Comparison of ENCODE assay signal across 10 mouse cellular contexts in the genomic region with DNA sequence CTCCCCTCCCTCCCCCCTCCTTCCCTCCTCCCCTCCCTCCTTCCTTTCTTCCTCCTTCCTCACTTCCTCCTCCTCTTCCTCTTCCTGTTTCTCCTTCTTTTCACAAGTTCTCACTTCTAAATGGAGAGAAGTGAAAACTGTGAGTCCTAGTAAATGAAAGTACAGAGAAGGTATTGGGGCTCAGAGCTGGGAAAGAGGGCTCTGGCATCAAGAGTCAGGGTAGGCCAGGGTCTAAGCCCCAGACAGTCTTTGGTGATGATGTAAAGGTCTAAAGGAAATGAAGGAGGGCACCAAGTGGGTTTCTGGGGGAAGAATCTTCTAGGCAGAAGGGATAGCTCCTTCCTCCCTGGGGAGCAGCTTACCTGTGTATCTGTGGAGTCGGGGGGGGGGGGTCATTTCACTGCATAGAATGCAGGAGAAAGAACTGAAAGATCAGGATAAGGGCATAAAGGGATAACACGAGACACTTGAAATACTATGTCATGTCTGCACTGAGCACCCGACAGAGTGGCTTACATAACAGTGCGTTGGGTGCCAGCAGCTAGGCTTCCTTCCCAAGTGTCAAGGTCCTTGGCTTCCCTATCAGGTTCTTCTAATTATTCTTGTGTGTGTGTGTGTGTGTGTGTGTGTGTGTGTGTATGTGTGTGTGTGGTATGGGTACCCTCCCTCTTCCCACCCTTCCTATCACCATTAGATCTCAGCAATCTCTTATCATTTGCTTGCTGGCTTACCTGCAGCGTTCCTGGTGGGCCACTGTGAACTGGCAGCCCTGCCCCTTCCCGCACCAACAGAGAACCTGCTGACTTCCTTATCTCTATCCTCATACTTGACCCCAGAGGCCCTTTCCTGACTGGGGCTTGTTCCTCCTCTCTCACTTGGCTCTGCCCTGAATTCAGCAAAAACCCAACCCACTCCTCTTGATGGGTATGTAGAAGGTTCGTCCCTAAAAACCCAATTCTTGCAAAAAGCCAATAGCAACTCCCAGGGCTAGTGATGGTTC. TPM values are rescaled to one million over a fixed set of nuclear protein-coding genes. Genes with fewer than 3 reads are reported as not detected.
A peak's percentile ranks its signal among the peaks of the same experiment; 100 is the strongest.
DNase-seq lines count a peak whose midpoint lies in the region; ATAC-seq lines count a peak whose summit lies in the region.
"Had no signal": no experiment of that assay in that cellular context is flagged by ENCODE, and none has a peak within 500 bp of the region (broad histone marks: within the 10 kb centered on the region; RNA-seq: fewer than 3 reads in every experiment).

No protein-coding gene starts in this region.

- H3K36me3 ChIP-seq in liver, embryonic 15.5 days (replicated peaks): no peaks in the 10 kb centered on the region
- H3K36me3 ChIP-seq in forebrain, embryonic 15.5 days: no peaks in the 10 kb centered on the region
- H3K36me3 ChIP-seq in forebrain, embryonic 11.5 days (ENCODE audit: control insufficient read depth, insufficient read depth, low read length): no peaks in the 10 kb centered on the region
- H3K36me3 ChIP-seq: midbrain, embryonic 15.5 days had no signal

- H3K4me3 ChIP-seq in liver, embryonic 15.5 days (replicated peaks): no peak overlapping the region
- H3K4me3 ChIP-seq in forebrain, embryonic 15.5 days: no peak overlapping the region
- H3K4me3 ChIP-seq in forebrain, embryonic 11.5 days (ENCODE audit: low read depth, low read length): no peak overlapping the region
- H3K4me3 ChIP-seq: midbrain, embryonic 15.5 days had no signal

- peaks cover 70% of the 10 kb centered on the region for H3K4me1 ChIP-seq in liver, embryonic 15.5 days (replicated peaks)
- no peaks in the 10 kb centered on the region for H3K4me1 ChIP-seq in forebrain, embryonic 15.5 days
- H3K4me1 ChIP-seq in forebrain, embryonic 11.5 days (replicated peaks; ENCODE audit: control insufficient read depth, insufficient read depth, low read length): 0 out of 2 replicates have a peak, but pooled peaks cover 2% of the 10 kb centered on the region
- H3K4me1 ChIP-seq: midbrain, embryonic 15.5 days had no signal

- DNase-seq in kidney, adult 11 months: peak; percentile 65
- no peak for DNase-seq in kidney, postnatal 10 days
- peak; percentile 38 for DNase-seq in adrenal gland, postnatal 25 days
- DNase-seq in retina, postnatal 1 day: no peak
- DNase-seq in forebrain, embryonic 11.5 days (ENCODE audit: low spot score): no peak
- DNase-seq: thymus, postnatal 25 days had no signal

- H3K9ac ChIP-seq in liver, embryonic 15.5 days: peak overlapping the region; percentile 4; the same call in 1 of the 2 replicates
- H3K9ac ChIP-seq in forebrain, embryonic 15.5 days (replicated peaks): no peak overlapping the region
- H3K9ac ChIP-seq in forebrain, embryonic 11.5 days (ENCODE audit: low read length): no peak overlapping the region
- H3K9ac ChIP-seq: midbrain, embryonic 15.5 days had no signal

- peak overlapping the region; percentile 98 for H3K27ac ChIP-seq in liver, embryonic 15.5 days (replicated peaks)
- no peak overlapping the region for H3K27ac ChIP-seq in forebrain, embryonic 15.5 days (replicated peaks)
- H3K27ac ChIP-seq in forebrain, embryonic 11.5 days (ENCODE audit: low read depth, low read length): no peak overlapping the region
- H3K27ac ChIP-seq: midbrain, embryonic 15.5 days had no signal

- no peaks in the 10 kb centered on the region for H3K27me3 ChIP-seq in liver, embryonic 15.5 days
- no peaks in the 10 kb centered on the region for H3K27me3 ChIP-seq in forebrain, embryonic 15.5 days
- no peaks in the 10 kb centered on the region for H3K27me3 ChIP-seq in forebrain, embryonic 11.5 days (ENCODE audit: control insufficient read depth, insufficient read depth, low read length)
- H3K27me3 ChIP-seq: midbrain, embryonic 15.5 days had no signal

- ATAC-seq in erythroblast, adult 5-6 weeks (replicated peaks; ENCODE audit: low FRiP score, poor library complexity, severe bottlenecking): 0 out of 2 replicates have a peak, but pooled peaks have one; percentile 9
- 0 out of 2 replicates have a peak, but pooled peaks have one; percentile 14 for ATAC-seq in liver, embryonic 15.5 days (ENCODE audit: insufficient read depth)
- ATAC-seq in forebrain, embryonic 15.5 days (replicated peaks): no peak
- no peak for ATAC-seq in forebrain, embryonic 11.5 days (replicated peaks; ENCODE audit: low FRiP score)
- ATAC-seq: midbrain, embryonic 15.5 days had no signal

- 19% methylated on average over 7 of the region's 7 CpGs for WGBS in liver, embryonic 15.5 days (ENCODE audit: insufficient replicate concordance)
- 86% methylated on average over 7 of the region's 7 CpGs for WGBS in forebrain, embryonic 15.5 days
- WGBS in forebrain, embryonic 11.5 days: 89% methylated on average over 7 of the region's 7 CpGs

- peak overlapping the region; percentile 42 for H3K4me2 ChIP-seq in liver, embryonic 15.5 days
- H3K4me2 ChIP-seq in forebrain, embryonic 15.5 days (replicated peaks): no peak overlapping the region
- no peak overlapping the region for H3K4me2 ChIP-seq in forebrain, embryonic 11.5 days (ENCODE audit: low read depth, low read length, severe bottlenecking)
- H3K4me2 ChIP-seq: midbrain, embryonic 15.5 days had no signal

- no peaks in the 10 kb centered on the region for H3K9me3 ChIP-seq in liver, embryonic 15.5 days (replicated peaks)
- no peaks in the 10 kb centered on the region for H3K9me3 ChIP-seq in forebrain, embryonic 15.5 days
- H3K9me3 ChIP-seq in forebrain, embryonic 11.5 days (ENCODE audit: control insufficient read depth, low read length): no peaks in the 10 kb centered on the region
- H3K9me3 ChIP-seq: midbrain, embryonic 15.5 days had no signal

RNA-seq across cellular contexts. Expression of a gene that starts 51.6 kb away (rescaled TPM):
- 768 and 861 TPM in 2 replicates for total RNA-seq in adrenal gland, postnatal 25 days (2021)
- 24.4 and 27.4 TPM in 2 replicates for total RNA-seq in erythroblast, adult 5-6 weeks (2015; ENCODE audit: low replicate concordance)
- 36.5 and 36.7 TPM in 2 replicates for total RNA-seq in erythroblast, adult 5-6 weeks (2017; ENCODE audit: low replicate concordance)
- 41.9 and 44.5 TPM in 2 replicates for polyA plus RNA-seq in liver, embryonic 15.5 days (2015; fragmentation: Nextera tagmentation; extraction: Ambion mirVana)
- 39.7 and 43.7 TPM in 2 replicates for polyA plus RNA-seq in forebrain, embryonic 15.5 days (2015; fragmentation: Nextera tagmentation; extraction: Ambion mirVana)
- 121 and 122 TPM in 2 replicates for polyA plus RNA-seq in forebrain, embryonic 11.5 days (2014; fragmentation: Nextera tagmentation; extraction: Ambion mirVana)

Comparison
In these comparisons a context has a peak if more than half of its experiments do, and no peak if none do; other contexts are left out.
1. DNase-seq: peak in kidney, adult 11 months (single experiment) and adrenal gland, postnatal 25 days (single experiment); none in kidney, postnatal 10 days (single experiment), retina, postnatal 1 day (single experiment) and forebrain, embryonic 11.5 days (single experiment).
2. ATAC-seq: peak in erythroblast, adult 5-6 weeks (single experiment) and liver, embryonic 15.5 days (single experiment); none in forebrain, embryonic 15.5 days (single experiment) and forebrain, embryonic 11.5 days (single experiment).